Mouse (Mus musculus) G1E (cell line): ENCODE results near the gene Mrpl36.

Experiments used
- CTCF ChIP-seq: IDR thresholded peaks from 2 replicates; pipeline ENCODE4 v1.5.1; 2012; ENCODE audit warnings: low read depth, low read length, inconsistent platforms, mixed read lengths
- GATA1 ChIP-seq: IDR thresholded peaks from 2 replicates; pipeline ENCODE4 v1.6.1; 2012; ENCODE audit warnings: borderline replicate concordance, low read length, inconsistent platforms, mixed read lengths

- TF ChIP-seq GATA1 (no peak), CTCF (no peak)
Observed at GRCm38 (mm10) chr13:73283534-73283933, 44.8 kb upstream of the Mrpl36 start.
